Mouse (Mus musculus): ENCODE measurements around the gene BC004004.
"Not testable (repeated sequence)": the region's sequence is repeated elsewhere in the genome, so short reads cannot be mapped to it uniquely, and the experiment has no call there.

The BC004004 gene

DNA sequence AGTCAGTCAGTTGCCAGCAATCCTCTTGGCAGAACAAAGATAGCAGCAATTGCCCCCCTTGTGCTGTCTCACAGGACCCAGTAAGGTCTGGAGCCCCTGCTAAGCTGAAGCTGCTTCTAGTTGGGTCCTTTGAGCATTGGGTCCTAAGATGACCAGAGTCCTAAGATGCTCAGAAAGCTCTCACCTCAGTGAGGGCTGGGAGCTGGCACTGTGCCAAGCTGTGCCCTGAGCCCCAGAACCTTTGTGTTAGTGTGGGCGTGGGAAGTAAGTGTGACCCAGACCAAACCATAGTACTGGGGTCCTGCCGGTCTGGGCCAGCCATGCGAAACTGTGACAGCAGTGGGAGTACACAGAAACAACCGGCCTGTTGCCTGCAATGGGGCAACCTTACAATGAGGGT lies 30.7 kb downstream of the BC004004 start:
- no peak for DNase-seq (ENCODE audit: low spot score)

DNA sequence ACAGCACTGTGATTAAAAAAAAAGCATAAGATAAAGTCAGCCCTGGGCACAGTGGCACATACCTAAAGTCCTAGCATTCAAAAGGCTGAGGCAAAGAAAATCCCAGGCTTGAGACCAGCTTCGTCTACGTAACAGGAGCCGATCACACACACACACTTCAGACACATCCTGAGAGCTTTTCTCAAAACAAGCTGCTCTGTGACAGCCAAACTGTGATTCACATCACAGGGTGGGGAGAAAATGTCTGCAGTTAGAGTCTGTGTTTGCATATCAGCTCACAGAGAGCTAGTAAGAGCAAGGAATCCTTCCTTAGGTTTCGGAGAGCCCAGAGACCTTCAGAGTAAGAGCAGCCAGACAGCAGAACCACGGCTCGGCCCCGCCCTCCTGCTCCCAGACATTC lies 32.3 kb downstream of the BC004004 start:
- no peak for DNase-seq (ENCODE audit: low spot score)

DNA sequence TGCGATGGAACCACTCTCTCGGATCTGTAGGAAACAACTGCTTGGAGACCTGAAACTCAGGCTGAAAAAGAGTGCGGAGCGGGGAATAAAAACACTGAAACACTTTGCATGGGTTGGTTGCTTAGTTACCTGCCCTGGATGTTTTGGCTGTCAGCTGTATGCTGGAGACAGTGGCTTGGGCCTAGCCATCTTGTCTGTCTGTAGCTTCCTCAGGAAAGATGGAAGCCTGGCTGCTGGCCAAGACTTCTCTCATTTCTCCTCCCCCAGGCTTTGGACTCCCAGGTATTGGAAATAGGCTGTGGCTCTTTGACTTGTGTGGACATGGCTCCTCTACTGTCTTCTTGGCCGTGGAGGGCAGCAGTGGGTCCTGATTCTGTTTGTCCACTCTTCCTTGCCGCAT lies 32.8 kb downstream of the BC004004 start:
- no peak for DNase-seq (ENCODE audit: low spot score)

DNA sequence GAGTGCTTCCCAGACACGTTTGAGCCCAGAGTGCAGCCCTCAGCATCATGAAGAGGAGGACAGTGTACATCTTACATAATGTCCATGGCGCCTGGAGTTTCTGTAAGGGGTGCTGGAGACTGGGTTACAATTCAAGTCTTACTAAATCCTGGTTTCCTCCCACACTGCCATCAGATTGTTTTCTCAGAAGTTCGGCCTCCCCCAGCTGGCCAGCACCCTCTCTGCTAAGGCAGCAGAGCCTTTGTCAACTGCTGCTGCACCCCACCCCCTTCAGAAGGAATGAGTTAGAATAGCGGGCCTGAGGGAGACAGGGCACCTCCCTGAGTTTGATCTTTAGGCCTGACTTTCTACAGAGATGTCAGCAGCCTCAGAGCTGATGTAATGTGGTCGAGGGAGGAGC lies 33.6 kb downstream of the BC004004 start:
- DNase-seq (ENCODE audit: low spot score): no peak

DNA sequence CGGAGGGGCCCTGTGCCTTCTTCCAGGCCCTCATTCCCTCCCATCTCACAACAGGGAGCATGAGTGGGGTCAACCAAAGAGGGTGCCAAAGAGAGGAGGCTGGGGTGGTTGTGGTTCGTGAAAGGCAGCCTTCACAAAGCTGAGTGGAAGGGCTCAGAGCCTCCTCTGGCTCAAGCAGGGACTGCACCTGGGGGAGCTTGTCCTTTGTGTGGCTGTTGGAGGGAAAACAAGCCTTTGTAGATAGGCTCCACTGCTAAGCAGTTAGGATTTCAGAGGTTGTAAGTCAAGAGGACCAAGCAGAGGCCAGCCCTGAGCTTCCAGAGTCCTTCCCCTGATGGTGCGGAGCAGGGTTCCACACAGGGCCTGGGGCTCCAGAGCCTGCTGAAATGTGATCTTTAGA lies 34.5 kb downstream of the BC004004 start:
- no peak for DNase-seq (ENCODE audit: low spot score)

DNA sequence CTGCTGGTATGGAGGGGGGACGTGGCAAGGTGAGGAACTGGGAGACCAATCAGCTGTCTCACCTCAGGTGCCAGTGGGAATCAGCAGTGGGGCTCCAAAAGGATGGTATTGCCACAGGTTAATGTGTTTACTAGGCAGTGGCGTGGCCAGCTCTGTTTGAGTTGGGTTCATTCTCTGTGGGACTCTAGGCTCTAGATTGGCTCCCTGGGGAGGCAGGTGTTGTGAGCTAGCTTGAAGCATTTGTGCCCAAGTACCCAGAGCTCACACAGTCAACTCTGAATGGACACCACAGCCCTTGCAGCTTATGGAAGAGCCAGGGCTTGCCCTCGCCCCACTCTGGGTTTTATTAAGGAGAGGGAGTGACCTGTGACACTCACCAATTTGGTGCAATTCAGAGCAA lies 35.3 kb downstream of the BC004004 start:
- DNase-seq (ENCODE audit: low spot score): no peak

DNA sequence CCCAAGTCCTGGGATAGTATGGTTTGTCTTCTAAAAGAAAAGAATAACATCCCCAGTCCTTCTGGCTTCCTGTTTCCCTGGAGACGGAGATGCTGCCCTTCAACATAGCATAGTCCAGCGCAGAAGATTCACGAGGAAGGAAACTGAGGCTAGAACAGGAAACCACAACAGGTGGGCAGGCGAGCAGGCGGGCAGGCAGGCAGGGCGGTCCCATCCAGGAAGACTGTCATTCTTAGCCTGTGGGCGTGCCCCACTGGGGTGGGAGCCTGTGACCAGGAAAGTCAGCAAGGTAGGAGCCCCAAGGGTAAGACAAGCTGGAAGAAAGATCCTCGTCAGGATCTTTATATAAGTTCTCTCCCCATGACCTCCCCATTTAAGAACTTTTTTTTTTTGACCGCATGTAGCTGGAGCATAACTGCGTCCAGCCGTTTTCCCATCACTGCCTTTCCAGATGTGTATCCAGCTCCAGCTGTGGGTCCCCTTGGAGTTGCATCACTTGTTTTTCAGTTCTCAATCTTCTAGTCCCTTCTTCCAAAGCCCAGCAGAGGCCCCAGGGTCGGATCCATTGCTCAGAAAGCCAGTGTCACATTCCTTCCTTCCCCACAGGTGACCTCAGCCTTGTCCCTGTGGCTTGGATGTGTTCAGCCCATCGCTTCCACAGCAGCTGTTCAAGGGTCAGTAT lies 35.9 kb downstream of the BC004004 start:
- no peak for DNase-seq (ENCODE audit: low spot score)

DNA sequence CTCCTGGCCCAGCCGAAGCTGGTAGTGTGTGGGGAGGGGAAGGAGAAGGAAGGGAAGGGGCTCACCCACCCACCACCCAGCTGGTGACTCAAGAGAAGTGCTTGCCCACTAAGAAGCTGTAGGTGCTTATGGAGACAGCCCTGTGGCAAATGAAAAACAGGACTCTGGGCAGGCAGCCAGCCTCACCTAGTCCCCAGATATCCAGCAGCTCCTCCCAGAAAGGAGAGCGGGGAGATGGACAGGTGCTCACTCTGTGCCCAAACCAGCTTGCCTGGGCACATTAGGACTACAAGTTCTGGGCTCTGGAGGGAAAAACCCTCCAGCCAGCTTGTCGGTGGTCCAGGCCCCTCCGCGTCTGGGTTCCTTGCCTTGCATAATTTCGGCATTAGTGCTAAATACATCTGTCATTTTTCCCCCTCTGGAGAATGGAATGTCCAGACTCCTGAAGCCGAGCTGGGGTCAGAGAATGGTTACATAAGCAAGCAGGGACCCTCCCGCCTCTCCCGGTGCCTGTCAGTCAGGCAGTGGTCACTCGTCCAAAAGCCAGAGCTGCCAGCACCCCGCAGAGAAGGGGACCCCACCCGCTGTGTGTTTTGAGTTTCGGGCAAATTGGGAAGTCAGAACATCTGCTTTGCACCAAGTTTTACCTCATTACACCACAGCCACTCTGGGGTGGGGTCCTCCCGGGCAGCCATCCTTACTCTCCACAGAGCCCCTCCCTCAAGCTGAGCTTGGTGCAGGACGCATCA lies 36.6 kb downstream of the BC004004 start:
- no peak for DNase-seq (ENCODE audit: low spot score)

DNA sequence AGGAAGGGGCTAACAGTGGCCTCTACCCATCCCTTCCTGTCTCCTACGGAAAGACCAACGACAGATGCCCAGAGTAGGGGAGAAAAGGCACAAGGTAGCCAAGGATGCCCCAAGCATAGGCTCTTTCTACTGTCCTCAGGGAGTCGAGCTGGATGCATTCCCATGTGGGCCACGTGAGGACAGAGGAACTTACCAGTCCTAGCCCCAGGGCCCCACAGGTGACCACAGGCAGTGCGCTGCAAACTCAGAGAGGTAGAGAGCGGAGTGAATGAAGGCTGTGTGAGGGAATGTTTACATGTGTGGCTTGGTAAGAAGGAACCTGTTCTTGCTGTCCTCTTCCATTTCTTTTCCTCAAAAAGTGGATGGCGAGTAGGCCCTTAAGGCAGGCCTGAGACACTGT lies 37.3 kb downstream of the BC004004 start:
- DNase-seq (ENCODE audit: low spot score): no peak

DNA sequence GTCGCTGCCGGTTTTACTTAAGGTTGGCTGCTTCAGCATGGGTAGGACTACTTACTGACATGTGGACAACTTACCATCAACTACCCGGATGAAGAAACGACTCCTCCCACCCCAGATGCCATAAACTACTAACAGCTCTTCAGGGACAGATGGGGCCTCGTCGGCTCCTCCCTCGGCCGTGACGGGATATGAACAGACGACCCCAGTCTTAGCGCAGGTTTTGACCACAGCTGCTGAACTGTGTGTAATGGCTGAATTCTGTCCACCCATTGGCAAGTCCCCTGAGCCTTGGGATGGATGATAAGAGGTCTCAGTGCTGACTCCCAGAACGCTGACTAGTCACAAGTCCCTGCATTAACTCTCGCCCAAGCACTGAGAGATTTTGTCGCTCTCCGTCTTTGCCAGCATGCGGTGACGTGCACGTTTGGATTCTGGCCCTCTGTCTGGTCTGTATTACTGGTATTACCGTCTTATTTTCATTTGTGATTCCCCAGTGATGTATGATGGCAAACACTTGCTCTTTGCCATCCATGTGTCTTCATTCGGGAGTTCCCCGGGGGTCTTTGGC lies 41.6 kb downstream of the BC004004 start:
- DNase-seq (ENCODE audit: low spot score): no peak

DNA sequence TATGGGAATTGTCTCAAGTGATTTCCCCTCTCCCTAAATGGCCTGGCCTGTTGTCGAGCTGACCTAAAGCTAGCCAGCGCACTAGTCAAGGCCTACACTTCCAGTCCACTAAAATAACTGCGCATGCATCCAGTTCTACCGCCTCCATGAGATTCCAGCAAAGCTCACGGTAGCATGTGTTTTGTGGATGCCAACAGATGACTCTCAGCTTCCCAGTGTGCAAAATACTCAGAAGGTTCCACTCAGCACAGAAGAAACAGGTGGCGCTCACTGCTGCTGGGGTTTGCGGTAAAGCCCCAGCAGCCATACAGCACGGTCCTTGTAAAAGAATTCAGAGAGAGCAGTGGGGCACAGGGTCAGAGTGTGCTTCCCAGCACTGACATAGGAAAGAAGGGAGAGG lies 43.0 kb downstream of the BC004004 start:
- DNase-seq (ENCODE audit: low spot score): no peak

DNA sequence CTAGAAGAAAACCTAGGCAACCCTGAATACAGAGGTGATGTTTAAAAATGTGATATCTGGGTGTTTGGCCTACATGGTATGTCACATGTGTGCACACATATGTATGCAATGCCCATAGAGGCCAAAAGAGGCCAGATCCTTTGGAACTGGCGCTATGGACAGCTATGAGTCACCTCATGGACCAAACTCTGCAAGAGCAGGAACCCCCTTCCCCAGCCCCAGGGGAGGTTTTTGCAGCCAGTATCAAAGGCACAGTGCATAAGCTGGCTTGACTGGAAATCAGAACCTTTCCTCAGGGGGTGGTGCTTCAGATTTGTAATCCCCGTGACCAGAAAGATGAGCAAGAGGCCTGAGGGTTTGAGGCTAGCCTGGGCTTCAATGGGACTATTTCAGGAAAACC lies 43.5 kb downstream of the BC004004 start:
- no peak for DNase-seq (ENCODE audit: low spot score)

DNA sequence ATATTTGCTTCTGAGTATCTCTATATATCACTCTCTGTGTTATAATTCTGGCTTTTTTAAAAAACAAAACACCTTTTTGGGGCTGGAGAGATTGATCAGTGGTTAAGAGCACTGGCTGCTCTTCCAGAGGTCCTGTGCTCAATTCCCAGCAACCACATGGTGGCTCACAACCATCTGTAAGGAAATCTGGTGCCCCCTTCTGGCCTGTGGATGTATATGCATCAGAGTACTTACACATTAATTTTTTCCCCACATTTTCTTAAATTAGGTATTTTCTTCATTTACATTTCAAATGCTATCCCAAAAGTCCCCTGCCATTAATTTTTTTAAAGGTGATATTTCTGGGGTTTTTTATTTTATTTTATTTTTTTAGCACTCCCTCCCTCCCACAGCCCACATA lies 44.7 kb downstream of the BC004004 start:
- peak; percentile 28 for DNase-seq (ENCODE audit: low spot score)

DNA sequence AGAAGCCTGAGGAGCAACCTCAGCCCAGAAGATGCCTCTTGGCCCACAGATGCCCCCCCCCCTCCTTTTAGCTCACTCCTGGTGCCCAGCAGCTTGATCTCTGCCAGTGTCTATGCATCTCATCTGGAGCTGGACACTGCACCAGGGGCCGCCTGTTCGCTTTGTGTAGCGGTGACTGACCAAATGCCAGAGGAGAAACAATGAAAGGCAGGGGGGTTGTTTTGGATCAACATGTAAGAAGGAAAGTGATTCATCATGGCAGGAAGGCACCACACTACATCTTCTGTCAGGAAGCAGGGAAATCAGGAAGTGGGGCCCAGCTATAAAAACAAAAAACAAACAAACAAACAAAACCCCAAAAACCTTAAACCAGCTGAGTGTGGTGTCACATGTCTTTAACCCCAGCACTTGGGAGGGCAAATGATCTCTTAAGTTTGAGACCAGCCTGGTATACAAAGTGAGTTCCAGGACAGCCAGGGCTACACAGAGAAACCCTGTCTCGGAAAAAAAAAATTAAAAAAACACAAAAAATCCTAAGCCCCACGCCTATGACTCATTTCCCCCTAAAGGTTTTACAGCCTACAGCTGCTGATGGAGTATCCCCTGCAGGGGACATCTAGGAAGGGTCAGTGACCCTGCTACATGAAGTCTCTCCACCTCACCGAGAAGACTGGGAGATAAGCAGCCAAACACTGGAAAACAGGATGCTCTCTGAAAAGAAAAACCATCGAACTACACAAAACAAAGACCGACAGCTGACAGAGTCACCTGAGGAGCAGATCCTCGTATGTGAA lies 47.3 kb downstream of the BC004004 start:
- no peak for DNase-seq (ENCODE audit: low spot score)

DNA sequence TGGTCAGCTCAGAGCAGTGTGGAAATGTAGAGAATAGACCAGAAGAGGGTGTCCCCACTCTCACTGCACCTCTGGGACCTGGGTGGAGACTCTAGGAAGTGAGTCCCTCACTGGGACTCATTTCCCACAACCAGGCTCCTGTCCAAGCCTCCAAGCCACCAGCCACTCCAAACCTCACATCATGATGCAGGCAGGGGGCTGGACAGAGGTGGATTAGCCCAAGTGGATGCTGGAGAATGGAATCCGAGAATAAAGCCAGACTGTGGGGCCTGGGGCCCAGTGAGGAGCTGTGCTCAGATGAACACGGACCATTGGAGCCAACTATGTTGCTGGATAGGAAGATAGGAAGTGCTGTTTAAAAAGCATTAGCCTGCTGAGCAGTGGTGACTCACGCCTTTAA lies 48.3 kb downstream of the BC004004 start:
- no peak for DNase-seq (ENCODE audit: low spot score)

DNA sequence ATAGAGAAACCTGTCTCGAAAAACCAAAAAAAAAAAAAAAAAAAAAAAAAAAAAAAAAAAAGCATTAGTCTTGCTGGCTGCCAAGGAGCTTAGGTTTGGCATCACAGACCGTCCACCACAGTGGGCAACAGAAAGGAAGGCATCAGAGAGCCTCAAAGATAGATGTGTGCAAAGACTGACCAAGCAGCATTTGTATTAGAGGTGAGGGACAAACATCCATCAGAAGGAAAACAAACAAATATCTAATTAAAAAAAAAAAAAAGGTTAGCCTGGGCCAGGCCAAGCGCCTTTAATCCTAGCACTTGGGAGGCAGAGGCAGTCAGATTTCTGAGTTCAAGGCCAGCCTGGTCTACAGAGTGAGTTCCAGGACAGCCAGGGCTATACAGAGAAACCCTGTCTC lies 48.8 kb downstream of the BC004004 start, which contains the start of gene Pi16:
Gene Pi16 (plus strand): TSS at position 301 of the 400 bp plus-strand sequence.
- DNase-seq (ENCODE audit: low spot score): not testable (repeated sequence)

DNA sequence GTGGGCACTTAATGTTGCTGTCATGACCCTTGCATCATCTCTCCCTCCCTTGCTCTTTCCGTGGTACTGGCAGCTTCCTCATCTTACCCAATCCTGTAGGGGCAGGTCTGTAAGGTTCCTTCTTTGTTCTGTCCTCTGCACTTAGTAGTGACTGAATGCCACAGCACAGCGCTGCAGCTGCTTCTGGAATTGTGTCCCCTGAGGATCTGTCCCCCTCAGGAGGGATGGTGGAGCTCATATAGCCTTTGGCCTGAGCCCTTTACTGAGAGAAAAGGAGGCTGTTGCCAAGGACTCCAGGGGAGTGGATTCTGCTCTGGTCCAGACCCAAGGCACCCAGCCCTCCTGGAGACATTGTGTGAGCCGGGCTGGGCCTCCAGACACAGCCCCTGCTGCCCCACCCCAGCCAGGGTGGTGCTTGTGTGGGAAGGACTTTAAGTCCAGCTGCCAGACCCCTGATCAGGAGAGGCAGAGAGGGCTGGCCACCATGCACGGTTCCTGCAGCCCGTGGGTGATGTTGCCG lies 50.2 kb downstream of the BC004004 start:
- DNase-seq (ENCODE audit: low spot score): no peak

DNA sequence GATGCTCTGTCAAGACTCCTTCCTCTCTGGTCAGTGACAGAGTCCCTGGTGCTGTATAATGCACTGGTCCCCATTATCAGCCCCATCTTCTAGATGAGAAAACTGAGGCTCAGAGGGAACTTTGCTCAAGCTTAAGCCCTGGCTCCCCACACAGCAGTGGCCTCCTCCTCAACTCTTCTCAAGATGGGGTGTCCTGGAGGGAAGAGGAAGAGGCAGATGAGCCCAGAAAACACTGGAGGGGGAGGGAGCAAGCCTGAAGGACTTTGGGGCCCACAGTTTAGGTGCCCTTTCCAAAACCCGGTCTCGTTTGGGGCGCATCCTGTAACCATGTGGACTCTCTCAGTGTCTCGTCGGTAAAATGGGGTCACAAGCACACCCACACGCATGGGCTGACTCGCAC lies 50.9 kb downstream of the BC004004 start:
- DNase-seq (ENCODE audit: low spot score): no peak

DNA sequence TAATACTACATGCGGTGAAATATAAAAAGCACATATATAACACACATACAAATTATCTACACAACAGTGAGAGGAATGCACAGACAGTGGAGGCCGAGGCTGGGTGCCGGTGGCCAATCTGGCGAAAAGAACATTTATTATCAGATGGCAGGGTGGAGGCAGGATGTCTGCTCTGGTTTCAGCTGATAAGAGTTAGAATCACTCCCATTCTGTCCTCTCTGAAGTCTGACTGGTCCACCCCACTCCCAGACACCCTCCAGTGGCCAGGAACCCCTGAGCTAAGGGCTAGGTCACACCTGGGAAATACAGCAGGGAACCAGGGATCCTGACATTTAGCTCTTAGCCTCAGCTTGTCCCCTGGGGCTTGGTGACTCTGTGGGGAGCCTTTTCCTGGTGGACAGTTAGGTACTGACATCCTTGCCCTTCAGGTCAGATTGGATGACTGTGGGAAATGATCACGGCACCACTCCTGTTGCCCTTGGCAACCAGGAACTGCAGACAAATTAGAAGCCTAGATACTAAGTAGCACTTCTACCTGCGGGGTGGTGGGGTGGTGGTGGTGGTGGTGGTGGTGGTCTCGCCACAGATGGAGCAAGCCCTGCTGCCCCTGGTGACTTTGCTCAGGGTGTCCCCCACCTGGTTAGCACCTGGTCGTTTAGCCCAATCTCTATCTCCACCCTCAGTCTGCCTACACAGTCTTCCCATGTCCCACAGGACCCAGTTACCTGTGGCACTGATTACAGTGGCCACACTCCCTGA lies 51.5 kb downstream of the BC004004 start:
- DNase-seq (ENCODE audit: low spot score): no peak

DNA sequence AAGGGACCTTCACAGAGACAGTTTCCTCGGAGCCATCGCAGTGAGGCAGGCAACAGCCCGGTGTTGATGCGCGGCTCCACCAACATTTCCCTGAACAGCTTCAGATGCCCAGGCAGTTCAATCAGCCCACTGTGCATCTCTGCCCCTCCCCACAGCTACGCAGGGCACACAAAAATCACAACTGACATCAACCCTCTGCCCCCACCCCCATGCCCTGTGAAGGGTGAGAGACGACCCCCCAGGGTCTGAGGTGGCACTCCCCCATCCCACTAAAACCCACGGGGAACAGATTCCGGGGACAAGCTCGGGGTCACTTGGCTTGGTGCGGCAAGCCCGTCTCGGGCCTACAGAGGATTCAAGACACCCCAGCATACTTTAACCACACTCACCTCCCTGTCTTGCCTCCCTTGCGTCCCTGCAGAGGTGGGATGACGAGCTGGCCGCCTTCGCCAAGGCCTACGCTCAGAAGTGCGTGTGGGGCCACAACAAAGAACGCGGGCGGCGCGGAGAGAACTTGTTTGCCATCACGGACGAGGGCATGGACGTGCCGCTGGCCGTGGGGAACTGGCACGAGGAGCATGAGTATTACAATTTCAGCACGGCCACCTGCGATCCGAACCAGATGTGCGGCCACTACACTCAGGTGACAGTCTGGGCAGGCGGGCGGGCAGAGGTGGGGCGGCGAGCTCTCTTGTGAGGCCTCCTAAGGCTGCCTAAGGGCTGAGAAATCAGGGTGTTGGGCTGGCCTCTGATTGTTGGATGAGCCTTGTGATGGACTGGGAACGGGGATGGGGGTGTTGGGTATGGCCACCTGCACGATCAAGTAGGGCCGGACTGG lies 53.4 kb downstream of the BC004004 start:
- no peak for DNase-seq (ENCODE audit: low spot score)

DNA sequence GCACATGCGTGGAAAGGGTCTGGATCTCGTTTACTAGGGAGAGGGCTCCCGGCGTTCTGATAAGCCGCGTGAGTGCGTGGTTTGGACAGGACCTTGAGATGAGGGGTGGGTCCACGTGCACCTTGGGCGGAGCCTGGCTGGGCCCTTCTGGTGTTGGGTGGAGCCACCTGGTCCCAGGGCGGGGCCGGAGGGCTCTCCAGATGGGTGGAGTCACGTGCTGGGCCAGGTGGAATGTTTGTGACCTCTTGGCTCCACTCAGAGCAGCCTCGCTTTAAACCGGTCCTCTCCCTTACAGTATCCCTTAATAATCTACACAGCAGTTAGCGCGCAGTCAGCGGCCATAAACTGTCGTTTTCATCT lies 54.0 kb downstream of the BC004004 start:
- DNase-seq (ENCODE audit: low spot score): no peak

All from adipocyte (in vitro differentiated cells).